Mouse (Mus musculus) midbrain, embryonic 14.5 days (tissue): ENCODE results near the gene Prr7. TPM values are rescaled to one million over a fixed set of nuclear protein-coding genes. Genes with fewer than 3 reads are reported as not detected.
A peak's percentile ranks its signal among the peaks of the same experiment; 100 is the strongest.
"Not testable (repeated sequence)": the region's sequence is repeated elsewhere in the genome, so short reads cannot be mapped to it uniquely, and the experiment has no call there.

Source experiments
- ATAC-seq: fragments of 200-750 bp; cut with Nextera tagmentation; 2 replicates; pipeline ENCODE4 v1.8.0; 2017; ENCODE audit warnings: moderate number of reproducible peaks, moderate library complexity; ENCODE audit not compliant: low FRiP score, low TSS enrichment
- DNase-seq: peaks from one replicate; pipeline ENCODE4 v3.0.0-alpha.2; 2015
- H3K27ac ChIP-seq: fragments of 300-500 bp; sonication (generic); replicated peaks from 2 replicates; pipeline ENCODE4 v1.5.1; 2014; ENCODE audit warnings: mild to moderate bottlenecking, low read depth, low read length, moderate library complexity
- H3K27me3 ChIP-seq: fragments of 300-500 bp; sonication (generic); 2 replicates; pipeline ENCODE4 v1.6.1; 2014; ENCODE audit warnings: low read length, control low read depth, mixed read lengths; ENCODE audit not compliant: control insufficient read depth, insufficient read depth
- H3K36me3 ChIP-seq: fragments of 300-500 bp; sonication (generic); 2 replicates; pipeline ENCODE4 v1.6.1; 2014; ENCODE audit warnings: low read length, control low read depth; ENCODE audit not compliant: control insufficient read depth, insufficient read depth
- H3K4me1 ChIP-seq: fragments of 300-500 bp; sonication (generic); 2 replicates; pipeline ENCODE4 v1.6.1; 2014; ENCODE audit warnings: mild to moderate bottlenecking, antibody characterized with exemption, low read length, control low read depth; ENCODE audit not compliant: control insufficient read depth, insufficient read depth
- H3K4me2 ChIP-seq: fragments of 300-500 bp; sonication (generic); 2 replicates; pipeline ENCODE4 v1.6.1; 2014; ENCODE audit warnings: mild to moderate bottlenecking, low read length, moderate library complexity
- H3K4me3 ChIP-seq: fragments of 300-500 bp; sonication (generic); replicated peaks from 2 replicates; pipeline ENCODE4 v1.5.1; 2014; ENCODE audit warnings: low read depth, low read length
- H3K9ac ChIP-seq: fragments of 300-500 bp; sonication (generic); replicated peaks from 2 replicates; pipeline ENCODE4 v1.6.1; 2014; ENCODE audit warnings: mild to moderate bottlenecking, low read length, moderate library complexity
- H3K9me3 ChIP-seq: fragments of 300-500 bp; sonication (generic); 2 replicates; pipeline ENCODE4 v1.6.1; 2016; ENCODE audit warnings: low read length, control low read depth, mixed read lengths; ENCODE audit not compliant: control insufficient read depth
- WGBS: fragments of 180-500 bp; shearing (Covaris S2); extraction: QIAGEN DNeasy Blood & Tissue Kit; methylation state at CpG from one replicate; pipeline ENCODE4 v1.1.7; 2014; 5-methylcytosine and 5-hydroxymethylcytosine counted together
- polyA plus RNA-seq: library from polyadenylated mRNA; unstranded; fragments of >200 nt; fragmentation: Nextera tagmentation; extraction: Ambion mirVana; gene quantifications from 2 replicates; pipeline ENCODE4 v1.2.1, GENCODE M21; 2014

Gene Prr7
- polyA plus RNA-seq, 1 experiment from 2014 or later: 7.0 TPM

DNA sequence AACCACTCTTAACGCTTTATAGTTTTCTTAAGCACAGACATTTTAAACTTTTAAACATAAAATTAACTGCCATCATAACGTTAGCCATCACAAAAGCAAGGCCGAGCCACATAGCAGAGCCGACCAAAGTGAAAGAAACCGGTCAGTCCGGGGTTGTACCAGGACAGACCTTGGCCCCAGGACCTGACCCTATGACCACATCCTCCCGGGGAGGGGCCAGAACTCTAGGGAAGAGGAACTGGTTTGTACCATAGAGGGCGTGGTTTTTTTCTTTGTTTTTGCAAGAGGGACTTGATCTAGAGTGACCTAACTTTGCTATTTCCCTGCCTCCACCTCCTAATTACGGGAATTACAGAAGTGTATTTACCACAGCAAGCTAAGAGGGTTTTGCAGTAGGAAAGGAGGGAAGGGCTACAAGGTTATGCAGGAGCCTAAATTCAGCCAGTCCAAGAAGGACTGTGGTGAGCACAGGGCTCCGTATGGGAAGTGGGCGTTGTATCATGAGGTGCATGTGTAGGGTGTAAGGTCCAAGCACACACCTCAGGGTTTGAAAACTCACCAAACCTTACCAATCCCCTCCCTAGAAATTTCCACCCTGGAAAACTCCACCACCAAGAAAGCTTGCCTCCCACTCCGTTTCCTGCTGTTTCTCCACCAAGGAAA lies 34.7 kb upstream of the Prr7 start:
- 81% methylated on average over 12 of the region's 12 CpGs for WGBS
- H3K4me2 ChIP-seq: no peak overlapping the region
- no peak overlapping the region for H3K4me3 ChIP-seq
- H3K27ac ChIP-seq: no peak overlapping the region
- ATAC-seq (no peak), DNase-seq (no peak)
- H3K36me3 ChIP-seq: no peaks in the 10 kb centered on the region
- H3K9ac ChIP-seq: no peak overlapping the region
- H3K27me3 ChIP-seq: no peaks in the 10 kb centered on the region
- H3K9me3 ChIP-seq: no peaks in the 10 kb centered on the region
- H3K4me1 ChIP-seq: no peaks in the 10 kb centered on the region

DNA sequence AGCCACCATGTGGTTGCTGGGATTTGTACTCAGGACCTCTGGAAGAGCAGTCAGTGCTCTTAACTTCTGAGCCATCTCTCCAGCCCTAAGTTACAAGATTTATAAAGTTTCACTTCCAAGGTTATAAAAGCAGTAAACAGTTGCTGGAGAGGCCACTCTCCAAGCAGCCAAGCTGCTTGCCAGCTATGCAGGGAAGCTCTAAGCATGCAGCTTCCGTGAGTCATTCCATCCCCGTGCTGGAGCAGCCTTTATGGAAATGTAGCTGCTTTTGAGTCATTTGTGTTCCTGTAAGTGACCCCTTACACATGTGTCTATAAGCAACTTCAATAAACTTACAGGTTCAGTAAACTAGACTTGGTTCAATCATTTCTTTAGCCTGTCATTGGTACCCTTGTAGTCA lies 33.5 kb upstream of the Prr7 start:
- Histone ChIP-seq H3K9ac (no peak overlapping the region), H3K27me3 (no peaks in the 10 kb centered on the region), H3K9me3 (no peaks in the 10 kb centered on the region), H3K36me3 (no peaks in the 10 kb centered on the region), H3K4me1 (no peaks in the 10 kb centered on the region), H3K4me2 (no peak overlapping the region), H3K27ac (no peak overlapping the region), H3K4me3 (no peak overlapping the region)
- 82% methylated on average over 2 of the region's 2 CpGs for WGBS
- ATAC-seq (no peak), DNase-seq (no peak)

DNA sequence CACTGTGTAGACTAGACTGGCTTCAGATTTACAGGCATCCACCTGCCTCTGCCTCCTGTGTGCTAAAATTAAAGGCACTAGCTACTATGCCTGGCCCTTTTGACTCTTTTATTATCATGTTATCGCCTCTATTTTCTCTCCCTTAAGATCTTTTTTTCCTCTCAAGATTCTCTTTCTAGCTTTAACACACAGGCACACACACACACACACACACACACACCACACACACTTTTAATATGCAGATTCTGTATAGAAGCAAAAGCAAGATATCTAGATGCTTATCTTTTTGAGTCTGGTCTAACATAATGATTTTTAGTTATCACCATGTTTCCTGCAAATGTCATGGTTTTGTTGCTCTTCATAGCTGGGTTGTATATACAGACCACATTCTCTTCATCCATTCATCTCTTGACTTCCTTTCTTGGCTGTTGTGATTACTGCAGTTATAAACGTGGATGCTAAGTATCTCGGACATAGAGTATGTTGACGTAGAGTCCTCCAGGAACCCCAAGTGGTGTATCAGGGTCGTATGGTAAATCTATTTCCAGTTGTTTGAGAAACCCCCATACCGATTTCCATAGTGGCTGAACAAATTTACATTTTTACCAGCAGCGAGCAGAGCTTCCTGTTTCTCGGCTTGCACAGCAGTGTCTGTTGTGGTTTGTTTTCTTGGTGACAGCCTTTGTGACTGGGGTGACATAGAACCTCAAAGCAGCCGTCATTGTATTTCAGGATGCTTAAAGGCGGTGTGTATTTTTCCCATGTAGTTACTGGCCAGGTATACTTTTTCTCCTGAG lies 32.0 kb upstream of the Prr7 start:
- ATAC-seq (no peak), DNase-seq (no peak)
- no peaks in the 10 kb centered on the region for H3K9me3 ChIP-seq
- H3K27me3 ChIP-seq: no peaks in the 10 kb centered on the region
- H3K4me1 ChIP-seq: no peaks in the 10 kb centered on the region
- no peak overlapping the region for H3K4me2 ChIP-seq
- H3K4me3 ChIP-seq: no peak overlapping the region
- H3K27ac ChIP-seq: no peak overlapping the region
- H3K9ac ChIP-seq: no peak overlapping the region
- no peaks in the 10 kb centered on the region for H3K36me3 ChIP-seq
- 77% methylated on average over 10 of the region's 10 CpGs for WGBS

DNA sequence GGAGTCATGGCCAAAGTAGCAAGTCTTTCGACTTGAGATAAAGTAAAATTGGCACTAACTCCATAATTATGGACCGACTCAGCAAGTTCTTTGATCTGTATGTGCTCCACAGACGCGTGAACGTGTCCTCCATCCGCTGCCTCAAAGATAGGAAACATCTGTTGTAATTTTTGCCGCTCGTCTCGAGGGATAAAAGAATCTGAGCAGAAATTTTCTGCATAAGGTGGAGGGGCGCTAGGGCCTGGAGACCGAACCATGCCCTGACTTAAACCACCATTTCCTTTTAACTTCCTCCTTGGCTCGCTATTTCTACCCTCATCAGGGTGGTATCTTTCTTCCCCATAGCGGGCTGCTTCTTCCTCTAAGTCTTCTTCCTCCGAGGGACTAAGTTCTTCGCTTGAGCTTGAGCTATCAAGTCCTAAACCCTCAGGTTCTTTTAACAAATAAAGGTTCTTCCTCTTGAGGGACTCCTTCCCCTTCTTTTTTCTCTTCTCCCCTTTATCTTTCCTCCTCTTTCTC lies 26.9 kb upstream of the Prr7 start:
- H3K4me1 ChIP-seq, H3K27me3 ChIP-seq, H3K4me3 ChIP-seq, ATAC-seq, H3K27ac ChIP-seq, H3K4me2 ChIP-seq, H3K9me3 ChIP-seq, H3K9ac ChIP-seq, H3K36me3 ChIP-seq, DNase-seq: not testable (repeated sequence)
- WGBS: 92% methylated on average over 14 of the region's 15 CpGs

DNA sequence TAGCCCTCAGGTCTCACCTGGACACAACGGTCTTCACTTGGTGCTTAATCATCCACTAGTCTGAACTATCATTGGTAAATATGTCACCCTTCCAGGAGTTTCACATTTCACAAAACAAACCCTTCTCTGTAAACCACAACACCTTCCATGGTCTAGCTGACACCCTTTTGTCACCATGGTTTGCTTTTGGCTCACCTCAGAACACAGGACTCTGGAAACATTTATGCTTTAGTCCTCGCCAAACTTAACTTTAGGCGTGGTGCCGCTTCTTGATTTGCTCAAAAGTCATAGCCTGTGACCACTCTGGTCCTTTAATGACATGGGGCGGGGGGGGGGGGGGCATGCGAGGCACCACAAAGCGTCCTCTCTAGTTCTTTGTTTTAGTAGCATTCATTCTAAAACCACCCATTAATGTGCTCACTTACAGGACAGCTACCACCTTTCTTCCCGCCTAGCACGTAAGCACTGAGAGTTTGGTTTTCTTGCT lies 20.2 kb upstream of the Prr7 start:
- H3K4me2 ChIP-seq: peak overlapping the region; percentile 89
- H3K9me3 ChIP-seq: no peaks in the 10 kb centered on the region
- peak overlapping the region; percentile 82 for H3K4me3 ChIP-seq
- H3K27me3 ChIP-seq: no peaks in the 10 kb centered on the region
- 42% methylated on average over 9 of the region's 9 CpGs for WGBS
- H3K4me1 ChIP-seq: peaks cover 13% of the 10 kb centered on the region
- H3K9ac ChIP-seq: peak overlapping the region; percentile 62
- H3K36me3 ChIP-seq: no peaks in the 10 kb centered on the region
- DNase-seq (no peak), ATAC-seq (no peak)
- peak overlapping the region; percentile 95 for H3K27ac ChIP-seq

GRCm38 (mm10) chr13:55444286-55444936 lies 19.7 kb upstream of the Prr7 start:
- Histone ChIP-seq H3K27ac (peak overlapping the region; percentile 95), H3K4me3 (peak overlapping the region; percentile 82), H3K9me3 (no peaks in the 10 kb centered on the region), H3K4me2 (peak overlapping the region; percentile 89), H3K4me1 (peaks cover 13% of the 10 kb centered on the region), H3K9ac (peak overlapping the region; percentile 62), H3K36me3 (peaks cover 4% of the 10 kb centered on the region), H3K27me3 (no peaks in the 10 kb centered on the region)
- ATAC-seq (peak; percentile 79), DNase-seq (no peak)
- under 1% methylated on average over 33 of the region's 33 CpGs for WGBS

DNA sequence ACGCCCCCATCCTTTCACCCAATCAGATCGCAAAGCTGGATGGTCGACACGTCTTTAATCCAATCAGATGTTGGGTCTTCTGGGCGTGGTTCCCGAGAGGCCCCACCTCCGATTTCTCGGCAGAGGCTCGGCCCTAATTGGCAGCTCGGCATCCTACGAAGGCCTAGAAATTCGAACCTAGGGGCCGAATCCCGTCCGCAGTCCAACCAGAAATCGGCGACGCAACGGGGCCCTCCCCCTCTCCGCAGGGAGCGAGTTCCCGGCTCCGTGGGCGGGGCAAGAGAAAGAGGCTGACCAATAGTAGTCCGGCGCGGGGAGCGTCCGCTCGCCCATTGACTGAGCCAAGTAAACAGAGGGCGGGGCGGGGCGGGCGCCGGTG lies 19.1 kb upstream of the Prr7 start, which contains the start of gene Grk6:
TSS of gene Grk6 (plus strand) at position 136 of the 379 bp plus-strand sequence.
- Histone ChIP-seq H3K27ac (peak within 1 kb of the TSS; percentile 95), H3K4me1 (peaks cover 13% of the 10 kb centered on the region), H3K36me3 (peaks cover 9% of the 10 kb centered on the region), H3K4me2 (peak within 1 kb of the TSS; percentile 89), H3K27me3 (no peaks in the 10 kb centered on the region), H3K9me3 (no peaks in the 10 kb centered on the region), H3K9ac (peak within 1 kb of the TSS; percentile 86), H3K4me3 (peak within 1 kb of the TSS; percentile 82)
- under 1% methylated on average over 34 of the region's 35 CpGs for whole genome bisulfite sequencing
- ATAC-seq (peak; percentile 96), DNase-seq (peak; percentile 99)

- DNase-seq (no peak), ATAC-seq (no peak)
- no peaks in the 10 kb centered on the region for H3K9me3 ChIP-seq
- under 1% methylated on average over 66 of the region's 66 CpGs for WGBS
- peak overlapping the region; percentile 89 for H3K4me2 ChIP-seq
- peak overlapping the region; percentile 86 for H3K9ac ChIP-seq
- H3K36me3 ChIP-seq: peaks cover 15% of the 10 kb centered on the region
- H3K27me3 ChIP-seq: no peaks in the 10 kb centered on the region
- H3K4me1 ChIP-seq: peaks cover 13% of the 10 kb centered on the region
- peak overlapping the region; percentile 95 for H3K27ac ChIP-seq
- H3K4me3 ChIP-seq: peak overlapping the region; percentile 82
Observed at GRCm38 (mm10) chr13:55445361-55446091, 18.5 kb upstream of the Prr7 start.
